Mouse (Mus musculus): Measurements from ENCODE around the gene Gm29797.

- TF ChIP-seq CTCF (IDR thresholded peaks at IDR 0.05; ENCODE audit: extremely low read depth, insufficient read depth, insufficient read length, insufficient replicate concordance) (no peak), POLR2A (IDR thresholded peaks at IDR 0.05; ENCODE audit: low read depth, low read length) (no peak)
Measured at GRCm38 (mm10) chr2:181689466-181690160, 32.8 kb downstream of the Gm29797 start.

Data from spleen, adult 2 months (tissue).